Mouse (Mus musculus) spleen, adult 2 months (tissue): ENCODE results near the gene Sdha.

ENCODE experiments used
- CTCF ChIP-seq: fragments of 200-500 bp; IDR thresholded peaks from 2 replicates; pipeline ENCODE4 v1.5.1; 2011; ENCODE audit warnings: mild to moderate bottlenecking, inconsistent platforms; ENCODE audit not compliant: insufficient read depth, insufficient read length, insufficient replicate concordance; ENCODE audit errors: extremely low read depth
- POLR2A ChIP-seq: fragments of 200-500 bp; IDR thresholded peaks from 2 replicates; pipeline ENCODE4 v1.6.1; 2011; ENCODE audit warnings: low read depth, low read length, inconsistent platforms

DNA sequence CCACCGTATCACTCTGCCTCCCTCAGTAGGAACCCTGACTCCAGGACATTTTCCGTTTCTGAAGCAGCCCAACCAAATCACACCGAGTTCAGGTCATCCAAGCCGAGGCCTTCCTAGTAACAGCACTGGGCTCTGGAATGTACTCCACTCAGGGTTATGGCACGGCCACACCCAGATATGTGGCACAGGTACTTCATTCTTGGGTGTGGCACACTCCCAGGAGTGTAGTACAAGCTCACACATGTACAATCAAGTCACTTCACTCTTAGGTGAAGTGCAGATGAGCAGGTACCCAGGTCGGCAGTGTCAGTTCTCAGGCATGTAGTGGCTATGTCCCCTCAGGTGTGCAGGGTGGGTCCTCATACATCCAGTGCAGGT, 48.5 kb downstream of the Sdha start:
- TF ChIP-seq CTCF (no peak), POLR2A (no peak)
